Mouse (Mus musculus): ENCODE measurements around the gene Prr7. TPM values are rescaled to one million over a fixed set of nuclear protein-coding genes. Genes with fewer than 3 reads are reported as not detected.

Prr7 gene
- total and polyA plus RNA-seq, 3 experiments = 0.60 to 1.2 (median 0.89) TPM

DNA sequence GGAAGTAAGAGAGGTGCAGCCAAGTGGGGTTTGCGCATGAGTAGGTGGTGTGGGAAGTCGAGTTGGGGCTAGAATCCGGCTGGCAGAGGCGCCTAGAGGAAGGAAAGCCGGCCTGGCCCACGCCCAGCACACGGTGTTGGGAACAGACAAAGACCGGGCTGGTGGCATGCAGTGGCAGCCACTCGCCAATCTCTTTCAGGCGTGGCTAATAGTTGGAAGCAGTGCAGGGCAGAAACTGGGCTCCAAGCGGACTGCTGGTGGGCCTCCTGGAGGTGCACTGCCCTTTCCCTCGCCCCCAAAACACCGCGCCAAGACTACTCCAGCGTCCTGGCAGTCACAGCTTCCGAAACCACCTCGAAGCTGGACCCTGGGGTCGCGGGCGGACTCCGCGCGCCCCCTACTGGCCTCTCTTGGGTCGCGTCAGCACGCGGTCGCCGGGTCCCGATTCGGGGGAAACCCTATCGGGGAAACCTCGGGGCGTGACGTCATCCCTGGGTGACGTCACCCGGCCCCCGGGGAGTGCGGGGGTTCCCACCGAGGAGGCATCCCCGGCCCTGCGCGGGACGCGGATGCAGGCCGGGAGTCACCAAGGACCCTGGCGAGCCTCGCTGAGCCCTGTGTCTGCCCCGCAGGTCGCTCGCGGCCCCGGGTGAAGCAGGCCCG lies 7.2 kb downstream of the Prr7 start (continued):
- TF ChIP-seq JUND (conservative IDR thresholded peaks at IDR 0.05; ENCODE audit: low read depth, low read length) (peak; percentile 76), MAX (IDR thresholded peaks at IDR 0.05; ENCODE audit: low read length) (peak; percentile 91), JUN (IDR thresholded peaks at IDR 0.05; ENCODE audit: insufficient read depth, low read depth, low read length) (peak; percentile 75), HCFC1 (IDR thresholded peaks at IDR 0.05; ENCODE audit: low read depth, low read length) (peak; percentile 49), RAD21 (IDR thresholded peaks at IDR 0.05; ENCODE audit: low read depth, low read length) (peak; percentile 89), TBP (conservative IDR thresholded peaks at IDR 0.05; ENCODE audit: low read depth, low read length) (no peak), CTCF (conservative IDR thresholded peaks at IDR 0.05 in 1 of 2, IDR thresholded peaks at IDR 0.05 in 1 of 2; ENCODE audit: low read depth in 2 of 2, low read length in 2 of 2) (peak in 1 of 2 experiments; percentile 97; a peak in 2 of 4 replicates), GABPA (IDR thresholded peaks at IDR 0.05; ENCODE audit: insufficient replicate concordance, low read depth, low read length) (peak; percentile 46; the same call in 1 of the 2 replicates), MEF2A (IDR thresholded peaks at IDR 0.05; ENCODE audit: borderline replicate concordance, low read depth, low read length) (peak; percentile 87), MAFK (IDR thresholded peaks at IDR 0.05; ENCODE audit: insufficient replicate concordance, low read length) (peak; percentile 69; the same call in 1 of the 2 replicates), EP300 (IDR thresholded peaks at IDR 0.05; ENCODE audit: low read length) (no peak), BHLHE40 (IDR thresholded peaks at IDR 0.05; ENCODE audit: low read depth, low read length) (peak; percentile 82), USF2 (conservative IDR thresholded peaks at IDR 0.05; ENCODE audit: low read depth, low read length) (no peak), RCOR1 (conservative IDR thresholded peaks at IDR 0.05; ENCODE audit: low read depth, low read length) (no peak), ETS1 (conservative IDR thresholded peaks at IDR 0.05; ENCODE audit: low read depth, low read length) (peak; percentile 98), MAZ (IDR thresholded peaks at IDR 0.05; ENCODE audit: low read depth, low read length) (peak; percentile 81; the same call in 1 of the 2 replicates), SIN3A (IDR thresholded peaks at IDR 0.05; ENCODE audit: low read length) (peak; percentile 86), CHD1 (IDR thresholded peaks at IDR 0.05; ENCODE audit: low read depth, low read length) (no peak), ZKSCAN1 (IDR thresholded peaks at IDR 0.05; ENCODE audit: borderline replicate concordance, low read depth, low read length) (no peak), ELF1 (IDR thresholded peaks at IDR 0.05; ENCODE audit: low read depth, low read length) (peak; percentile 67)

- in situ Hi-C loops (cut with MboI; ENCODE audit: low pct_ligation_motif_present, low pct_unique_long_range_greater_than_20kb, low sequenced_read_pairs) (no loop called here), dilution Hi-C loops (cut with MboI; ENCODE audit: extremely low pct_ligation_motif_present, extremely low pct_unique_long_range_greater_than_20kb, low sequenced_read_pairs) (no loop called here)
- Histone ChIP-seq H3K4me1 (ENCODE audit: control insufficient read depth in 1 of 2, insufficient read depth in 2 of 2) (peaks cover 0 to 33% of the 10 kb centered on the region in 2 experiments; a peak in 3 of 4 replicates), H3K4me2 (ENCODE audit: insufficient read depth, low read depth, poor library complexity, severe bottlenecking) (peak overlapping the region; percentile 88), H3K36me3 (replicated peaks in 1 of 2; ENCODE audit: control insufficient read depth in 1 of 2, insufficient read depth in 1 of 2, low read length in 1 of 2) (peaks cover 0 to 5% of the 10 kb centered on the region in 2 experiments), H3K9ac (ENCODE audit: insufficient read depth, low read depth) (no peak overlapping the region), H3K79me2 (replicated peaks; ENCODE audit: control insufficient read depth, extremely low read depth, insufficient read depth, poor library complexity, severe bottlenecking) (no peaks in the 10 kb centered on the region), H3K27ac (ENCODE audit: insufficient read depth, low read depth) (no peak overlapping the region), H3K27me3 (replicated peaks) (peaks cover 60% of the 10 kb centered on the region), H3K9me3 (replicated peaks; ENCODE audit: low read length) (peaks cover 4% of the 10 kb centered on the region), H3K4me3 (replicated peaks in 1 of 3; ENCODE audit: low read depth in 2 of 3, low read length in 2 of 3, poor library complexity in 1 of 3) (peak overlapping the region; percentile 25 to 75 (median 49))
- TF ChIP-seq MAFK (IDR thresholded peaks at IDR 0.05; ENCODE audit: insufficient replicate concordance, low read length) (no peak), IRF4 (IDR thresholded peaks at IDR 0.05; ENCODE audit: low read depth, low read length) (no peak), ZKSCAN1 (IDR thresholded peaks at IDR 0.05; ENCODE audit: borderline replicate concordance, low read depth, low read length) (no peak), MEF2A (IDR thresholded peaks at IDR 0.05; ENCODE audit: borderline replicate concordance, low read depth, low read length) (no peak), ELF1 (IDR thresholded peaks at IDR 0.05; ENCODE audit: low read depth, low read length) (no peak), MXI1 (IDR thresholded peaks at IDR 0.05; ENCODE audit: low read depth, low read length) (no peak), ZMIZ1 (IDR thresholded peaks at IDR 0.05; ENCODE audit: low read depth, low read length) (no peak; the same call in 1 of the 2 replicates), TBP (conservative IDR thresholded peaks at IDR 0.05; ENCODE audit: low read depth, low read length) (no peak), GABPA (IDR thresholded peaks at IDR 0.05; ENCODE audit: insufficient replicate concordance, low read depth, low read length) (no peak), CHD2 (IDR thresholded peaks at IDR 0.05; ENCODE audit: low read length) (no peak), MAZ (IDR thresholded peaks at IDR 0.05; ENCODE audit: low read depth, low read length) (no peak), RAD21 (IDR thresholded peaks at IDR 0.05; ENCODE audit: low read depth, low read length) (no peak), JUND (conservative IDR thresholded peaks at IDR 0.05; ENCODE audit: low read depth, low read length) (no peak), CHD1 (IDR thresholded peaks at IDR 0.05; ENCODE audit: low read depth, low read length) (no peak), USF2 (conservative IDR thresholded peaks at IDR 0.05; ENCODE audit: low read depth, low read length) (no peak), JUN (IDR thresholded peaks at IDR 0.05; ENCODE audit: insufficient read depth, low read depth, low read length) (no peak), POLR2AphosphoS2 (IDR thresholded peaks at IDR 0.05; ENCODE audit: low read depth, low read length) (no peak), E2F4 (IDR thresholded peaks at IDR 0.05; ENCODE audit: insufficient replicate concordance, low read depth, low read length) (no peak), SIN3A (IDR thresholded peaks at IDR 0.05; ENCODE audit: low read length) (no peak), NELFE (IDR thresholded peaks at IDR 0.05; ENCODE audit: low read depth, low read length) (no peak)
- DNase-seq (ENCODE audit: extremely low read depth) = no peak
These were observed 7.7 kb downstream of the Prr7 start for GRCm38 (mm10) chr13:55471819-55472131.
